Mouse (Mus musculus) liver, postnatal 0 days (tissue): ENCODE results near the gene Rsph1.

Experiments used
- CTCF ChIP-seq: sonication (generic); IDR thresholded peaks from 2 replicates; pipeline ENCODE4 v1.5.1; 2016; ENCODE audit warnings: antibody characterized with exemption, low read depth
- EP300 ChIP-seq: IDR thresholded peaks from 2 replicates; pipeline ENCODE4 v1.6.1; 2016; ENCODE audit warnings: antibody characterized with exemption, low read depth, mild to moderate bottlenecking

GRCm38 (mm10) chr17:31303401-31303800, 26.2 kb upstream of the Rsph1 start:
- TF ChIP-seq CTCF: no peak
- no peak for TF ChIP-seq EP300
